Mouse (Mus musculus): ENCODE data around the gene Krtap24-1.

The Krtap24-1 gene

GRCm38 (mm10) chr16:88563045-88563913, 48.8 kb downstream of the Krtap24-1 start, which contains the start of gene Cldn8:
Gene Cldn8 (minus strand): TSS chr16:88563183.
- DNase-seq = peak; percentile 74

GRCm38 (mm10) chr16:88561617-88562164, 50.4 kb downstream of the Krtap24-1 start:
- DNase-seq = no peak

All from kidney, postnatal 10 days (tissue).